10 mouse cellular contexts compared by ENCODE assay signal in genomic region chr11:96413527-96413926, GRCm38 (mm10). TPM values are rescaled to one million over a fixed set of nuclear protein-coding genes. Genes with fewer than 3 reads are reported as not detected.
DNase-seq lines count a peak whose midpoint lies in the region; ATAC-seq and TF ChIP-seq lines count a peak whose summit lies in the region.
"Had no signal": no experiment of that assay in that cellular context is flagged by ENCODE, and none has a peak within 500 bp of the region (broad histone marks: within the 10 kb centered on the region; RNA-seq: fewer than 3 reads in every experiment).

No protein-coding gene starts in this region.

- 0 out of 2 replicates have a peak, but pooled peaks have one; percentile 68 for ATAC-seq in heart, embryonic 12.5 days (ENCODE audit: insufficient number of reproducible peaks, low FRiP score)
- ATAC-seq in forebrain, embryonic 11.5 days (replicated peaks; ENCODE audit: low FRiP score), result no peak

- H3ac ChIP-seq in myocyte (ENCODE audit: control insufficient read depth, insufficient read length), result no peak overlapping the region

- H3K27ac ChIP-seq in heart, embryonic 12.5 days (ENCODE audit: poor library complexity, severe bottlenecking), result no peak overlapping the region
- H3K27ac ChIP-seq in forebrain, embryonic 11.5 days (ENCODE audit: low read depth, low read length), result no peak overlapping the region

- H3K36me3 ChIP-seq in heart, embryonic 12.5 days, result no peaks in the 10 kb centered on the region
- H3K36me3 ChIP-seq in myocyte (ENCODE audit: control insufficient read depth, insufficient read depth), result no peaks in the 10 kb centered on the region
- H3K36me3 ChIP-seq in forebrain, embryonic 11.5 days (ENCODE audit: control insufficient read depth, insufficient read depth, low read length), result no peaks in the 10 kb centered on the region

- no peak overlapping the region for H3K4me2 ChIP-seq in heart, embryonic 12.5 days
- H3K4me2 ChIP-seq in myocyte (ENCODE audit: low read depth), result peak overlapping the region; percentile 71
- no peak overlapping the region for H3K4me2 ChIP-seq in forebrain, embryonic 11.5 days (ENCODE audit: low read depth, low read length, severe bottlenecking)

- H3K4me1 ChIP-seq in heart, embryonic 12.5 days (replicated peaks), result peaks cover 14% of the 10 kb centered on the region
- no peaks in the 10 kb centered on the region for H3K4me1 ChIP-seq in forebrain, embryonic 11.5 days (replicated peaks; ENCODE audit: control insufficient read depth, insufficient read depth, low read length)

- H3K9me3 ChIP-seq in heart, embryonic 12.5 days (replicated peaks), result 0 out of 2 replicates have a peak, but pooled peaks cover 3% of the 10 kb centered on the region
- no peaks in the 10 kb centered on the region for H3K9me3 ChIP-seq in forebrain, embryonic 11.5 days (ENCODE audit: control insufficient read depth, low read length)

- H3K9ac ChIP-seq in heart, embryonic 12.5 days, result no peak overlapping the region
- no peak overlapping the region for H3K9ac ChIP-seq in forebrain, embryonic 11.5 days (ENCODE audit: low read length)

- DNase-seq in left cerebral cortex, adult 18-20 months (ENCODE audit: low spot score in 2 of 2), result peak; percentile 19 to 40
- DNase-seq in left cerebral cortex, adult 11 months (ENCODE audit: low spot score), result no peak
- DNase-seq in adrenal gland, postnatal 4 days (ENCODE audit: low spot score in 2 of 2), result peak; percentile 42 to 54
- peak; percentile 86 to 94 for DNase-seq in kidney, postnatal 25 days
- DNase-seq in thymus, postnatal 10 days (ENCODE audit: low spot score in 2 of 2), result no peak
- no peak for DNase-seq in forebrain, embryonic 11.5 days (ENCODE audit: low spot score)

- TF ChIP-seq POLR2A in myocyte (IDR thresholded peaks at IDR 0.05; ENCODE audit: insufficient read length, low read depth), result no peak

- no peaks in the 10 kb centered on the region for H3K79me2 ChIP-seq in myocyte (ENCODE audit: control insufficient read depth, insufficient read depth)

- peaks cover 92% of the 10 kb centered on the region for H3K27me3 ChIP-seq in heart, embryonic 12.5 days (replicated peaks)
- H3K27me3 ChIP-seq in myocyte (ENCODE audit: control insufficient read depth, insufficient read depth, insufficient read length), result no peaks in the 10 kb centered on the region
- H3K27me3 ChIP-seq in forebrain, embryonic 11.5 days (ENCODE audit: control insufficient read depth, insufficient read depth, low read length), result no peaks in the 10 kb centered on the region

- WGBS in heart, embryonic 12.5 days, result 15% methylated on average over 8 of the region's 8 CpGs
- WGBS in forebrain, embryonic 11.5 days, result 64% methylated on average over 8 of the region's 8 CpGs

- H3K4me3 ChIP-seq in heart, embryonic 12.5 days, result no peak overlapping the region
- no peak overlapping the region for H3K4me3 ChIP-seq in myocyte
- H3K4me3 ChIP-seq in forebrain, embryonic 11.5 days (ENCODE audit: low read depth, low read length), result no peak overlapping the region
- H3K4me3 ChIP-seq: erythroblast, embryonic 14.5 days had no signal

TF ChIP-seq in myocyte, 11 proteins besides CTCF, POLR2A, EP300 and RAD21:
- 0 out of 2 replicates have a peak, but pooled peaks have one; percentile 13 for TF ChIP-seq CEBPB (IDR thresholded peaks at IDR 0.05; ENCODE audit: insufficient read depth, poor library complexity, severe bottlenecking)
- peak; percentile 20 to 93 (median 92) for TF ChIP-seq MYOG (IDR thresholded peaks at IDR 0.05; ENCODE audit: control insufficient read depth in 1 of 3, insufficient read depth in 1 of 3, insufficient read length in 2 of 3, low read depth in 2 of 3)
- peak; percentile 88 for TF ChIP-seq USF1 (IDR thresholded peaks at IDR 0.05; ENCODE audit: low read depth)
- TF ChIP-seq MAX (IDR thresholded peaks at IDR 0.05; ENCODE audit: low read depth), result peak; percentile 83
- TF ChIP-seq SRF (IDR thresholded peaks at IDR 0.05; ENCODE audit: control insufficient read depth, insufficient read length, low read depth), result no peak
- no peak for TF ChIP-seq REST (IDR thresholded peaks at IDR 0.05; ENCODE audit: insufficient read depth, insufficient read length)
- TF ChIP-seq E2F4 (IDR thresholded peaks at IDR 0.05; ENCODE audit: insufficient read depth), result no peak
- no peak for TF ChIP-seq POLR2AphosphoS2 (IDR thresholded peaks at IDR 0.05; ENCODE audit: insufficient read length, low read depth)
- peak; percentile 46 for TF ChIP-seq TCF3 (IDR thresholded peaks at IDR 0.05; ENCODE audit: insufficient read length, low read depth)
- TF ChIP-seq MYOD1 (IDR thresholded peaks at IDR 0.05; ENCODE audit: control insufficient read depth in 1 of 3, insufficient read length in 2 of 3, low read depth in 2 of 3), result peak; percentile 72 to 89 (median 88)
- TF ChIP-seq TCF12 (IDR thresholded peaks at IDR 0.05; ENCODE audit: insufficient read depth, poor library complexity, severe bottlenecking), result peak; percentile 95

RNA-seq across cellular contexts. Expression of gene Hoxb1, which starts 48.0 kb away (rescaled TPM):
- not detected for total RNA-seq in left cerebral cortex, adult 18-20 months (2021)
- not detected for total RNA-seq in adrenal gland, postnatal 4 days (2021)
- not detected in 2 replicates for polyA plus RNA-seq in heart, embryonic 12.5 days (2016; fragmentation: Nextera tagmentation; extraction: Ambion mirVana)
- not detected for polyA plus RNA-seq in myocyte (2012; fragmentation: generic; extraction: Trizol)
- polyA plus RNA-seq in forebrain, embryonic 11.5 days (2014; fragmentation: Nextera tagmentation; extraction: Ambion mirVana), result not detected in 2 replicates
- total RNA-seq: MEL had no signal
- polyA plus RNA-seq: erythroblast, embryonic 14.5 days had no signal

RNA-seq across cellular contexts. Expression of gene Skap1, which starts 50.9 kb away (rescaled TPM):
- total RNA-seq in left cerebral cortex, adult 18-20 months (2021), result 1 to 10 TPM; 1.9 to 2.1 TPM
- total RNA-seq in adrenal gland, postnatal 4 days (2021), result 1 to 10 TPM; 6.1 to 7.6 TPM
- 0.50 and 0.60 TPM in 2 replicates for polyA plus RNA-seq in heart, embryonic 12.5 days (2016; fragmentation: Nextera tagmentation; extraction: Ambion mirVana)
- 0.02 TPM for polyA plus RNA-seq in myocyte (2012; fragmentation: generic; extraction: Trizol)
- polyA plus RNA-seq in forebrain, embryonic 11.5 days (2014; fragmentation: Nextera tagmentation; extraction: Ambion mirVana), result 2.6 and 3.9 TPM in 2 replicates
- total RNA-seq: MEL had no signal
- polyA plus RNA-seq: erythroblast, embryonic 14.5 days had no signal

Comparison
In these comparisons a context has a peak if more than half of its experiments do, and no peak if none do; other contexts are left out.
1. DNase-seq: peak in left cerebral cortex, adult 18-20 months (2 of 2), adrenal gland, postnatal 4 days (2 of 2) and kidney, postnatal 25 days (2 of 2); none in left cerebral cortex, adult 11 months (single experiment), thymus, postnatal 10 days (0 of 2) and forebrain, embryonic 11.5 days (single experiment).